Mouse (Mus musculus): ENCODE measurements at regions not wholly inside any gene's neighbourhood (a gene's known extent, or its start where the extent isn't known, plus 50 kb on each side); places are given as distances from the start of the nearest gene placed in this dataset.

- TF ChIP-seq CTCF (IDR thresholded peaks at IDR 0.05; ENCODE audit: low read depth, low read length) = no peak
- TF ChIP-seq TAL1 (conservative IDR thresholded peaks at IDR 0.05; ENCODE audit: low read depth, low read length) = no peak
- TF ChIP-seq GATA1 (IDR thresholded peaks at IDR 0.05; ENCODE audit: borderline replicate concordance, low read length) = no peak
Observed at GRCm38 (mm10) chr10:43756881-43757565, 144.5 kb downstream of the Qrsl1 start.
